Comparison of ENCODE assay signal across 13 mouse cellular contexts in genomic region chr12:102395998-102396991, GRCm38 (mm10). TPM values are rescaled to one million over a fixed set of nuclear protein-coding genes. Genes with fewer than 3 reads are reported as not detected.
DNase-seq lines count a peak whose midpoint lies in the region; ATAC-seq and TF ChIP-seq lines count a peak whose summit lies in the region.
"Had no signal": no experiment of that assay in that cellular context is flagged by ENCODE, and none has a peak within 500 bp of the region (broad histone marks: within the 10 kb centered on the region; RNA-seq: fewer than 3 reads in every experiment).

No protein-coding gene starts in this region.

- WGBS in forebrain, embryonic 10.5 days: 62% methylated on average over 19 of the region's 19 CpGs
- WGBS in forebrain, embryonic 16.5 days: 39% methylated on average over 19 of the region's 19 CpGs
- WGBS in hindbrain, embryonic 12.5 days: 25% methylated on average over 19 of the region's 19 CpGs

- H3K9ac ChIP-seq in forebrain, embryonic 16.5 days (replicated peaks; ENCODE audit: low read depth, low read length): no peak overlapping the region
- H3K9ac ChIP-seq in hindbrain, embryonic 12.5 days: no peak overlapping the region

- no peaks in the 10 kb centered on the region for H3K9me3 ChIP-seq in forebrain, embryonic 10.5 days
- no peaks in the 10 kb centered on the region for H3K9me3 ChIP-seq in forebrain, embryonic 16.5 days (ENCODE audit: control insufficient read depth, low read length)
- no peaks in the 10 kb centered on the region for H3K9me3 ChIP-seq in hindbrain, embryonic 12.5 days (replicated peaks)

- peak overlapping the region; percentile 73 for H3K27ac ChIP-seq in forebrain, embryonic 10.5 days
- no peak overlapping the region for H3K27ac ChIP-seq in forebrain, embryonic 16.5 days (ENCODE audit: low read length)
- H3K27ac ChIP-seq in layer of hippocampus, adult 2 months: peak overlapping the region; percentile 24; the same call in 1 of the 2 replicates
- no peak overlapping the region for H3K27ac ChIP-seq in hindbrain, embryonic 12.5 days

- no peak overlapping the region for H3K4me3 ChIP-seq in forebrain, embryonic 10.5 days
- H3K4me3 ChIP-seq in forebrain, embryonic 16.5 days (replicated peaks; ENCODE audit: low read length): no peak overlapping the region
- no peak overlapping the region for H3K4me3 ChIP-seq in layer of hippocampus, adult 2 months
- H3K4me3 ChIP-seq in hindbrain, embryonic 12.5 days: no peak overlapping the region

- peaks cover 20% of the 10 kb centered on the region for H3K4me1 ChIP-seq in forebrain, embryonic 10.5 days
- H3K4me1 ChIP-seq in forebrain, embryonic 16.5 days (replicated peaks; ENCODE audit: control insufficient read depth, insufficient read depth, low read length): no peaks in the 10 kb centered on the region; the same call in 1 of the 2 replicates
- peaks cover 10% of the 10 kb centered on the region; the same call in 1 of the 2 replicates for H3K4me1 ChIP-seq in hindbrain, embryonic 12.5 days

- no peak for ATAC-seq in forebrain, embryonic 16.5 days
- ATAC-seq in hindbrain, embryonic 12.5 days (ENCODE audit: low FRiP score): 0 out of 2 replicates have a peak, but pooled peaks have one; percentile 20
- no peak for ATAC-seq in erythroid progenitor cell, adult 5-6 weeks (replicated peaks; ENCODE audit: low FRiP score, poor library complexity, severe bottlenecking)

- no peak for DNase-seq in forebrain, embryonic 10.5 days (ENCODE audit: extremely low spot score, low spot score)
- DNase-seq in layer of hippocampus, adult 2 months (ENCODE audit: low spot score in 2 of 2): no peak
- DNase-seq in layer of hippocampus, postnatal 10 days (ENCODE audit: low spot score in 2 of 2): no peak
- DNase-seq in 416B (ENCODE audit: low read depth): peak; percentile 52
- no peak for DNase-seq in urinary bladder, adult 18-20 months (ENCODE audit: low spot score in 2 of 2)
- DNase-seq: adrenal gland, postnatal 25 days; cerebellum, adult 11 months; heart, adult 18-20 months; kidney, postnatal 36 days; thymus, adult 2 months had no signal

- no peak overlapping the region for H3K4me2 ChIP-seq in forebrain, embryonic 16.5 days (ENCODE audit: low read length)
- H3K4me2 ChIP-seq in hindbrain, embryonic 12.5 days (replicated peaks): no peak overlapping the region

- no peaks in the 10 kb centered on the region for H3K27me3 ChIP-seq in forebrain, embryonic 10.5 days (ENCODE audit: poor library complexity, severe bottlenecking)
- H3K27me3 ChIP-seq in forebrain, embryonic 16.5 days (replicated peaks; ENCODE audit: control insufficient read depth, insufficient read depth, low read length): no peaks in the 10 kb centered on the region
- H3K27me3 ChIP-seq in hindbrain, embryonic 12.5 days: peaks cover 28% of the 10 kb centered on the region

- H3K36me3 ChIP-seq in forebrain, embryonic 10.5 days (replicated peaks): peaks cover 55% of the 10 kb centered on the region
- H3K36me3 ChIP-seq in forebrain, embryonic 16.5 days (ENCODE audit: control insufficient read depth, insufficient read depth): peaks cover 20% of the 10 kb centered on the region
- H3K36me3 ChIP-seq in hindbrain, embryonic 12.5 days: peaks cover 23% of the 10 kb centered on the region

- no peak for TF ChIP-seq CTCF in layer of hippocampus, adult 2 months (conservative IDR thresholded peaks at IDR 0.05)

RNA-seq across cellular contexts. Expression of gene Lgmn, which starts 43.3 kb away (rescaled TPM):
- polyA plus RNA-seq in forebrain, embryonic 10.5 days (2016; fragmentation: Nextera tagmentation; extraction: Ambion mirVana): 41.4 and 42.8 TPM in 2 replicates
- polyA plus RNA-seq in forebrain, embryonic 16.5 days (2015; fragmentation: Nextera tagmentation; extraction: Ambion mirVana): 70.3 and 78.8 TPM in 2 replicates
- 10 to 100 TPM; 78.6 to 84.8 TPM for total RNA-seq in layer of hippocampus, adult 2 months (2021)
- 100 to 1,000 TPM; 108 to 121 TPM for total RNA-seq in layer of hippocampus, postnatal 10 days (2021)
- 73.7 and 76.9 TPM in 2 replicates for polyA plus RNA-seq in hindbrain, embryonic 12.5 days (2016; fragmentation: Nextera tagmentation; extraction: Ambion mirVana)
- 16.3 and 28.1 TPM in 2 replicates for total RNA-seq in erythroid progenitor cell, adult 5-6 weeks (2015; ENCODE audit: low replicate concordance)
- 13.1 and 17.7 TPM in 2 replicates for total RNA-seq in erythroid progenitor cell, adult 5-6 weeks (2017; ENCODE audit: low replicate concordance)

Comparison
In these comparisons a context has a peak if more than half of its experiments do, and no peak if none do; other contexts are left out.
1. H3K27ac ChIP-seq: peak in forebrain, embryonic 10.5 days (single experiment) and layer of hippocampus, adult 2 months (single experiment); none in forebrain, embryonic 16.5 days (single experiment) and hindbrain, embryonic 12.5 days (single experiment).